Mouse (Mus musculus) embryonic fibroblast, embryonic 13.5 days (primary cell): Measurements from ENCODE around the gene Nat8f5. TPM values are rescaled to one million over a fixed set of nuclear protein-coding genes. Genes with fewer than 3 reads are reported as not detected.
"Not testable (repeated sequence)": the region's sequence is repeated elsewhere in the genome, so short reads cannot be mapped to it uniquely, and the experiment has no call there.

Experiments
- H3K27ac ChIP-seq: 2 replicates; pipeline ENCODE4 v1.5.1; 2012; ENCODE audit warnings: low read length, control low read depth, inconsistent platforms; ENCODE audit not compliant: insufficient read depth
- H3K4me1 ChIP-seq: 2 replicates; pipeline ENCODE4 v1.6.1; 2011; ENCODE audit warnings: low read length; ENCODE audit not compliant: control insufficient read depth, insufficient read depth
- H3K4me3 ChIP-seq: 2 replicates; pipeline ENCODE4 v1.5.1; 2011; ENCODE audit warnings: mild to moderate bottlenecking, control low read depth, low read length; ENCODE audit not compliant: insufficient read depth
- CTCF ChIP-seq: IDR thresholded peaks from 2 replicates; pipeline ENCODE4 v1.5.1; 2011; ENCODE audit warnings: mild to moderate bottlenecking, control low read depth, low read length, moderate library complexity, borderline replicate concordance; ENCODE audit not compliant: insufficient read depth
- POLR2A ChIP-seq: IDR thresholded peaks from 2 replicates; pipeline ENCODE4 v1.6.1; 2011; ENCODE audit warnings: low read depth, mild to moderate bottlenecking, control low read depth, low read length, moderate library complexity
- polyA plus RNA-seq: library from polyadenylated mRNA; stranded (reverse); fragments of >200 nt; gene quantifications from 2 replicates; pipeline ENCODE4 v1.2.4, GENCODE M21; 2011; ENCODE audit warnings: low read depth; ENCODE audit not compliant: missing spikeins, insufficient read length

The Nat8f5 gene
- polyA plus RNA-seq, 1 experiment = not detected

DNA sequence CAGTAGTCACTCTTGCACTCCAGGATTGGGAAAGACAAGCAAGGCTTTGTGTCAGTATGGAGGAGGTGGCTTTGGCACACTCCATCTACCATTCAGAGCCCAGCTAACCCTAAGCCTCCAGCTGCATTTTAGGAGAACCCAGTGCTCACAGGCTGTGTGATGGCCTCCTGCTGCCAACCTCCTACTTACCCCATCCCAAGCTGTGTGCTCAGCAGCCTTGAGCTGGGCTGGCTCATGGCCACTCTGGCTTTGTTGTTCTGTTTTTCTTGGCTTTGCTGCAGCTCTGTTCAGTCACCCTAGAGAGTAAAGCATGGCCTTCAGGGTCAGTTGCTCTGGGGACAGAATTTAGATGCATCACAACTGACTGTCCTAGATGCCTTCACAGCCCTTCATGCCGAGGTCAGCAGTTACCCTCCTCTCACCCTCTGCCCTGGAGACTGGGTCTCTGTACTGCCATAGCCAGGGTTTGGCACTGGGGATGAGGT lies 35.5 kb upstream of the Nat8f5 start:
- no peaks in the 10 kb centered on the region for H3K4me1 ChIP-seq
- H3K27ac ChIP-seq = no peak overlapping the region
- H3K4me3 ChIP-seq = no peak overlapping the region
- no peak for TF ChIP-seq POLR2A
- no peak for TF ChIP-seq CTCF

DNA sequence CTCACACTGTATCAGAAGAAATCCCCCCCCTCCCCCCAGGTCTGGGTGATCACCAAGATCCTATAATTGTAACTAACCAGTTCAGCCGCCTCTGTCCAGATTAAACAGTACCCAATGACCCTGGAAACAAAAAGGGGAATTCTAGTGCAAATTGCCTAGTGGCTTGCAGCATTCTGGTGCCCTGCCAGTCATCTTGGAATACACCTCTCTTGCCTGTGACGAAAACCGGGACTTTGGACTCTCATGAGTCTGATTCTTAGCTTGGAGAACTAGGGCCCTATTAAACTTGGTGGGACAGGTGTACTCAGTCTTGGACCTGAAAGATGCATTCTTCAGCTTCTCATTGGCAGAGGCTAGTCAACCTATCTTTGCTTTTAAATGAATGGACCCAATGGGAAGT lies 32.7 kb upstream of the Nat8f5 start:
- no peaks in the 10 kb centered on the region for H3K4me1 ChIP-seq
- H3K4me3 ChIP-seq = no peak overlapping the region
- TF ChIP-seq POLR2A = no peak
- no peak for TF ChIP-seq CTCF
- H3K27ac ChIP-seq = no peak overlapping the region

DNA sequence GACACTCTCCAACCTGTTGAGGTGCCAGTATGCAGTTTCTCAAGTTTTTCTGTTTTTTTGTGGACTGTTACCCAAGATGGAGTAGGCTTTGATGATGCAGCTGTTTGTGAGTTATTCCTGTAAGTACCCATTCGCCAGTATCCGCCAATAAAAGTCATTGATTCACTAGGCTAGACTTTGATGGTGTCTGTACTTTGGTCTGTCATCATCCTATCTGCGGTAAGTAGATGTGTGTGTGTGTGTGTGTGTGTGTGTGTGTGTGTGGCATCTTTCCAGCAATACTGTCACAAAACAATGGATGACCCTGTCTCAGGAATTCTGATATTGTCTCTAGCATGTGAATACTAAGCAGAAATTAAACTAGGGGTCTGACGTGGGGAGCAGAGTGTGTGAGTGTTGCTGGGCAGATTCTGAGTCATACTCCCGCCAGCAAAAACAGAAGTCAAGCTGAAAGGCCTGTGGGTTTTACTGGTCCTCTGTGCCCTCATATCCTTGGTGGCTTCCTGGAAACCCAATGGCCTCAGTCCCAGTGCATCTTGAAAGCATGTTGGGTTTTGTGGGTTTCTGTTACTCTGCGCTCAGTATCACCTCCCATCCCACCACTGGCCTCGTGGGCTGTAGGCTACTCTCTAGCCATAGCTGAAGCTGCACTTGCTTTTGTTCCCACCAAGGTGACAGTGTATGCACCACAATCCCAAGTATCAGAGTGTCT lies 30.4 kb upstream of the Nat8f5 start:
- H3K4me1 ChIP-seq = no peaks in the 10 kb centered on the region
- H3K4me3 ChIP-seq = no peak overlapping the region
- TF ChIP-seq CTCF = no peak
- no peak for TF ChIP-seq POLR2A
- no peak overlapping the region for H3K27ac ChIP-seq

DNA sequence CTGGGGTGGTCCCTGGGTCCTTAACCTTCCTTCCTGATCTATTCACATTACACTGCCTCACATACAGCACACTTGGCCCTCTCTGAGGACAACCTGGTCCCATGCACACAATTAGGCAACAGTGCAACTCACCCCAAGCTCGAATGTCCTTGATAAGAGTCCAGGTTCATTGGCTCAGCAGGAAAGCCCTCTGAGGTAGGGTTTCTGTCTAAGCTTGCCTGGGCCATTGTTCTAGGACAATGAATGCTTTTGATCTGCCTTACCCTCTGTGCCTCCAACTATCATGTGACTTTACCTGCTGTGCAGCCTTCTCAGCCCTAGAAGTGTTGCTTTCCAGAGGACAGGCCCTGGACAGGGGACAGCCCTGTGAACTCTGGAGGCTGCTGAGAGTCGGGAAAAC lies 28.5 kb upstream of the Nat8f5 start:
- no peaks in the 10 kb centered on the region for H3K4me1 ChIP-seq
- TF ChIP-seq CTCF (no peak), POLR2A (no peak)
- H3K4me3 ChIP-seq = no peak overlapping the region
- H3K27ac ChIP-seq = no peak overlapping the region

DNA sequence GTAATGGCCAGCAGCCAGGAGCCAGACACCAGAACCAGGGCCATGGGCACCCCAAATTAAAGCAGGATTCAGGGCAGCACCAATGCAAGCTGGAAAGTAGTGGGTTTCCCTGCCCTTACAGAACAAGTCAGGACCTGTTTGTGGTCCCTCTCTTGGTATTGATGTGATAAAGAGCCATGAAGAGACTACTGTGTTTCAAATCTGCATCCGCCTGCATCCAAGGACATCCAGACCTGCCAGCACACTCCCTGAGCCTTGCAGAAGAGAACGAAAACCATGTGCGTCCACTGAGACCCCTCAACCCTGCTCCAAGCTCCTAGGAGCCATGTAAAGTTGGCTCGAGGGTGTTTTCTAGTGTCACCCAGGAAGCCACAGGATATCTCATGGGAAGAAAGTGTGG lies 27.4 kb upstream of the Nat8f5 start:
- no peak overlapping the region for H3K4me3 ChIP-seq
- H3K4me1 ChIP-seq = no peaks in the 10 kb centered on the region
- TF ChIP-seq CTCF (no peak), POLR2A (no peak)
- no peak overlapping the region for H3K27ac ChIP-seq

DNA sequence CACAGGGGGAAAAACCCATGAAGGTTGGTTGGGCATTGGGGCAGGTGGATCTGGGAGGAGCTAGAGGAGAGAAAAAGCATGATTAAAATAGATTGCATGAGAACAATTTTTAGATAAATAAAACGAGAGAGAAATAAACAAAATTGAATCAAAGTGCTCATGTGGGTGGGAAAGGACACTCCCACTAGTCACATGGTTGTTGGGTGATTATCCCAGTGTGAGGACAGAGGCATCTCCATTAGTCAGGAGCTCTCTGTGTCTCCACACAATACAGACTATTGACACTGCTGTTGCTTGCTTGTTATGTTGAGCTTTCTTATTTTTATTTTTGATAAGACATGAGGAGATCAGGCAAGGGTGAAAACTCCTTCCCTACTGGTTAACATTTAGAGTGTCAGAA lies 26.1 kb upstream of the Nat8f5 start:
- no peaks in the 10 kb centered on the region for H3K4me1 ChIP-seq
- no peak overlapping the region for H3K27ac ChIP-seq
- H3K4me3 ChIP-seq = no peak overlapping the region
- no peak for TF ChIP-seq POLR2A
- no peak for TF ChIP-seq CTCF

DNA sequence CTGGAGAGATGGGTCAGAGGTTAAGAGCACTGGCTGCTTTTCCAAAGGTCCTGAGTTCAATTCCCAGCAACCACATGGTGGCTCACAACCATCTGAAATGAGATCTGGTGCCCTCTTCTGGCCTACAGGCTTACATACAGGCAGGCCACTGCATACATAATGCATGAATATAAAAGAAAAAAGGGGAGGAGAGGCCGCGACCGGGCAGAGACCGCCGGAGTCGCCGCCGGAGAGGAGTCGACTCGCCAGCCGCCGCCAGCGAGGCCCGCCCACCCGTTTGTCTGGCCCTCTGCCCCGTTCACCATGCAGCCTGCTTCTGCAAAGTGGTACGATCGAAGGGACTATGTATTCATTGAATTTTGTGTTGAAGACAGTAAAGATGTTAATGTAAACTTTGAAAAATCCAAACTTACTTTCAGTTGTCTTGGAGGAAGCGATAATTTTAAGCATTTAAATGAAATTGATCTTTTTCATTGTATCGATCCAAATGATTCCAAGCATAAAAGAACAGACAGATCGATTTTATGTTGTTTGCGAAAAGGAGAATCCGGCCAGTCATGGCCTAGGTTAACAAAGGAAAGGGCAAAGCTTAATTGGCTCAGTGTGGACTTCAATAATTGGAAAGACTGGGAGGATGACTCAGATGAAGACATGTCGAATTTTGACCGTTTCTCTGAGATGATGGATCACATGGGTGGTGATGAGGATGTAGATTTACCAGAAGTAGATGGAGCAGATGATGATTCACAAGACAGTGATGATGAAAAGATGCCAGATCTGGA lies 23.1 kb upstream of the Nat8f5 start:
- not testable (repeated sequence) for H3K4me3 ChIP-seq, H3K4me1 ChIP-seq, H3K27ac ChIP-seq

DNA sequence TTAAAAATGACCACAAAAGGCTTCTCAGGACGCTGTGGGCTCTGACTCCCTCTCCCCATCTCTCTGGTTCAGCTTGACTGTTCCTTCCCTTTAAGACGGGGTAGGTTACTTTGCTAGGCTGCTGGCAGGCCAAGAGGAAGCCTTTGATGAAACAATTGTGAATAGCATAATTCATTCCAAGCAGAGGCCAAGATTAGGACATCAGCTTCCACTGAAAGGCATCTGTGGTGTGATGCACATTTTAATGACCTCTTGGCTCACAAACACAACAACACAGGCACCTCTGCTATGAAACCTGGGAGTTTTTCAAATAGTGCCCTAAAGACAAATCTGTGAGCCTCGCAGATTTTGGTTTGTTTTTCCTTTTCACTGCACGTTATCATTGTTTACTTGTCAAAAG lies 19.2 kb upstream of the Nat8f5 start:
- H3K27ac ChIP-seq = no peak overlapping the region
- TF ChIP-seq POLR2A (no peak), CTCF (no peak)
- no peaks in the 10 kb centered on the region for H3K4me1 ChIP-seq
- H3K4me3 ChIP-seq = no peak overlapping the region

DNA sequence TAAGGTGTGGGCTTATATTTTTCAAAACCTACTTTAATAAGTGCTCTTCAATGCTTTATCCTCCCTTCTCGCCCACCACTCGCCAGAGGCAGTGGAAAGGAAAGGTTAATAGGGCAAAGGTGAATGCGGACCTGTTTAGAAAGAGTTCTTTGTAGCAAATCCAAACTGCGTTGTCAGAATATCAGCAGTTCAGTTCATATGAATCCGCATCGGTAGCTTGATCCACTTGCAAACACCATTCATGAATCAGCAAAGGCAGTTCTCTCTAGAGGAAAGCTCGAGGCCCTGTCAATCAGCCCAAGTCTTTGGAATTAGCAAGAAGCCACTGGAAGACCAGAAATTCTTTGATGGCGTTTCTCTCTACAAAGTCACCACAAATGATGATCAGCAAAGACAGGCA lies 17.9 kb upstream of the Nat8f5 start:
- TF ChIP-seq POLR2A (no peak), CTCF (no peak)
- no peaks in the 10 kb centered on the region for H3K4me1 ChIP-seq
- no peak overlapping the region for H3K4me3 ChIP-seq
- H3K27ac ChIP-seq = no peak overlapping the region

DNA sequence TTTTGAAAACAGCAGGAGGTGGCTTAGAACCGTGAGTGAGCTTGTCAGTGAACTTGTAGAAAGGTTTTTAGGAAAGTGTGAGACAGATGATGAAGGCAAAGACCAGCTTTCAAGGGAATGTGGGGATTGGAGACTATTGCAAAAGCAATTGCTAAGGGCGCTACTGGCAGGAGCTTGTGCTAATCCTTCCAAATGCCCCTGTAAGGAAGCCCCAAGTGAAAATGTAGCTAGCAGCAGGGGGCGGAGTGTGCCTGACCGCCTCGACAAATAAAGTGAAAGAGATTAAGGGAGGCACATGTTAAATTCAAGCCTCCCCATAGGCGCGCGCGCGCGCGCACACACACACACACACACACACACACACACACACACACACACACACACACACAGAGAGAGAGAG lies 16.5 kb upstream of the Nat8f5 start:
- H3K4me1 ChIP-seq, H3K4me3 ChIP-seq, H3K27ac ChIP-seq: not testable (repeated sequence)

DNA sequence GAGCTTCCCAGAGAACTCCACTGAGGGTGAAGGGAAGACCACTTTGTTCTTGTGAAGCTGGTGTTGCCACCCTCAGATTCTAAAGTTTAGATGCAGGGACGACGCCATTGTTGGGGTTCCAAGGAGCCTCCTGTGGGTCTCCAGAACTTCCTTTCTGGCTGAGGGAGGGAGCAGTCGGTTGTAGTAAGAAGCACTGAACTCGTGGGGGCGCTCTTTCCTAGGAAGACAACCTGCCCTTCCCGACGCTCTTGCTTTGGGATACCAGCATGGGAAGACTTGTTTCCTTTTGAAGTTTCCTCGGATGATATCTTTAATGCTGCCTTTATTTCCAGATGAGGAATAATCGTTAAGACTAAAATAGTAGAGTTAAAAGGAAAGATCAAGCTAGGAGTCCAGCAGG lies 16.1 kb upstream of the Nat8f5 start:
- H3K27ac ChIP-seq, H3K4me3 ChIP-seq: not testable (repeated sequence)

DNA sequence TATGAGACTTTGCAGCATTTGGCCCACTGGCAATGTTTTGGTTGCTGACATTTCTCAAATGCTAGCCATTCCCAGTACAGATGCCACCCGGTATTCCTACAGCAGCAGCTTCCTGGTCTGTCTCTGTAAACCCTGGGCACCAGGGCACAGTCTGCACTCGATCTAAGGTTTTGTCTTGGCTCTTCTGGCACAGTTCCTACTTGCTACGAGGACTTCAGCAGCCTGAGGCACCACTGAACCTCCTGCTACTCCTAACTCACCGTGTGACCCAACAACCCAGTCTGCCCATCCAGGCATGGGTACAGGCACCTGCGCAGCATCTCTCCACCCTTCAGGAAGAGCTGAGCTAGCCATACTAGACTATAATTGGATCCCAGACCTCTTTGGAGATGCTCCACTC lies 15.3 kb upstream of the Nat8f5 start:
- H3K4me1 ChIP-seq, H3K4me3 ChIP-seq, H3K27ac ChIP-seq: not testable (repeated sequence)

More for the DNA sequence above, 16.1 kb upstream of the Nat8f5 start:
- H3K4me1 ChIP-seq = not testable (repeated sequence)

DNA sequence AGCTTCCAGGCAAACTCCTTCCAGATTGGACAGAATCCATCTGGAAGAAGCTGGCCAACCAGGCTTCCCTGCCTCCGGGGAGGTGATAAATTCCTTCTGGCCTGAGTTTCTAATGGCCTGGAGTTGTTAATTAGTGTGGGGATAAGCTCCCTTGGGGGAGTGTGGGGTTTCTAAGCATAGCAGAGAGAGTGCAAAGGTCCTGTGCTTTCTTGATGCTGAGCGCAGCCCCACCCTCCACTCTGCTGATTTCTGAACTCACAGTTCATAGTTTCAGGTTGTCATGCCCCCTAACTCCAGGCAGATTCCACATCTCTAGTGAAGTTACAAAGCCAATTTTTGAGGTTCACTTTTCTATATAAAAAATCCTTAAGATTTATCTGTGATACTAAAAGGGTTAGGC lies 14.3 kb upstream of the Nat8f5 start:
- not testable (repeated sequence) for H3K4me1 ChIP-seq, H3K27ac ChIP-seq, H3K4me3 ChIP-seq

DNA sequence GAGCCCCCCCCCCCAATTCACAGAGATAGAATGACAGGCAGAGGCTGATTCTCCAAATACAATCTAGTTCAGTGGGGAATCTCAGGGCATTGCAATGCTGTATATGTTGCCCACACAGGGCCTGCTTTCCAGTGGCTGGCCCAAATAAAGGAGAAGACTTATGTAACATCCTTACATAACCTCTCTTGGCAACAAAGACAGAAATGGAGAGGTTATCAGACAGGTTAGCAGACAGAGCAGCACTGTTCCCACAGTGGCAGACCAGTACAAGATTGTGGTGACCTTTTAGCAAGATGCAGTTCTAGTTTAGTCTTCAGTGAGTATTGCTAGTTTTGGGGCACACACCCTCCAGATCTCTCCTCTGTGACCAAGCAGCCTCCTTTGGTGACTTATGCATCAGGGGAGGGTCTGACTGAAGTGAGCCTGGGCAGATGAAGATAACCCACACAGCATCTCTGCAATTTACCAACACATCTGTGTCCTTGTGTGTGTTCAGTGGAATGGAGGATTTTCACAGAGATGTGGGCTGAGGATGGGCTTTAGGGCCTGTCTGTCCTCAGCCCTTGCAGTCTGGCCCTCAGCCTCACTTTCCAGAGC lies 13.8 kb upstream of the Nat8f5 start:
- H3K27ac ChIP-seq, H3K4me3 ChIP-seq, H3K4me1 ChIP-seq: not testable (repeated sequence)
